Mouse (Mus musculus) liver, postnatal 0 days (tissue): ENCODE results near the gene Tut1.

Source experiments
- CTCF ChIP-seq: sonication (generic); IDR thresholded peaks from 2 replicates; pipeline ENCODE4 v1.5.1; 2016; ENCODE audit warnings: antibody characterized with exemption, low read depth
- EP300 ChIP-seq: IDR thresholded peaks from 2 replicates; pipeline ENCODE4 v1.6.1; 2016; ENCODE audit warnings: antibody characterized with exemption, low read depth, mild to moderate bottlenecking

- TF ChIP-seq EP300 (no peak), CTCF (no peak)
These were observed 41.8 kb upstream of the Tut1 start for GRCm38 (mm10) chr19:8911810-8912209.
